Mouse (Mus musculus) lung, postnatal 0 days (tissue): ENCODE results near the gene Pde4c. TPM values are rescaled to one million over a fixed set of nuclear protein-coding genes. Genes with fewer than 3 reads are reported as not detected.

Experiments
- ATAC-seq: fragments of 200-750 bp; cut with Nextera tagmentation; 2 replicates; pipeline ENCODE4 v1.8.0; 2017; ENCODE audit warnings: moderate library complexity
- DNase-seq: peaks from one replicate; pipeline ENCODE4 v3.0.0-alpha.2; 2016; ENCODE audit warnings: low spot score
- H3K27ac ChIP-seq: fragments of 300-500 bp; sonication (generic); 2 replicates; pipeline ENCODE4 v1.5.1; 2014; ENCODE audit warnings: antibody characterized with exemption, mild to moderate bottlenecking, low read length, mixed read lengths
- H3K27me3 ChIP-seq: fragments of 300-500 bp; sonication (generic); replicated peaks from 2 replicates; pipeline ENCODE4 v1.6.1; 2014; ENCODE audit warnings: low read length, mixed read lengths; ENCODE audit not compliant: insufficient read depth
- H3K36me3 ChIP-seq: fragments of 300-500 bp; sonication (generic); 2 replicates; pipeline ENCODE4 v1.6.1; 2014; ENCODE audit warnings: low read length, mixed read lengths; ENCODE audit not compliant: insufficient read depth
- H3K4me1 ChIP-seq: fragments of 300-500 bp; sonication (generic); 2 replicates; pipeline ENCODE4 v1.6.1; 2014; ENCODE audit warnings: antibody characterized with exemption, low read depth, low read length, mixed read lengths; ENCODE audit not compliant: insufficient read depth
- H3K4me2 ChIP-seq: fragments of 300-500 bp; sonication (generic); replicated peaks from 2 replicates; pipeline ENCODE4 v1.6.1; 2014; ENCODE audit warnings: low read depth, mild to moderate bottlenecking, low read length, moderate library complexity, mixed read lengths
- H3K4me3 ChIP-seq: fragments of 300-500 bp; sonication (generic); 2 replicates; pipeline ENCODE4 v1.5.1; 2014; ENCODE audit warnings: low read depth, low read length
- H3K9ac ChIP-seq: fragments of 300-500 bp; sonication (generic); replicated peaks from 2 replicates; pipeline ENCODE4 v1.6.1; 2014; ENCODE audit warnings: low read depth, mild to moderate bottlenecking
- H3K9me3 ChIP-seq: fragments of 300-500 bp; sonication (generic); 2 replicates; pipeline ENCODE4 v1.6.1; 2016; ENCODE audit warnings: low read length, mixed read lengths
- CTCF ChIP-seq: IDR thresholded peaks from 2 replicates; pipeline ENCODE4 v1.5.1; 2016; ENCODE audit warnings: antibody characterized with exemption, mild to moderate bottlenecking
- EP300 ChIP-seq: IDR thresholded peaks from 2 replicates; pipeline ENCODE4 v1.6.1; 2016; ENCODE audit warnings: antibody characterized with exemption, mild to moderate bottlenecking, control low read depth
- WGBS: fragments of 180-500 bp; shearing (Covaris S2); extraction: QIAGEN DNeasy Blood & Tissue Kit; methylation state at CpG from one replicate; pipeline ENCODE4 v1.1.7; 2014; 5-methylcytosine and 5-hydroxymethylcytosine counted together
- polyA plus RNA-seq: library from polyadenylated mRNA; unstranded; fragments of >200 nt; fragmentation: Nextera tagmentation; extraction: Ambion mirVana; gene quantifications from 2 replicates; pipeline ENCODE4 v1.2.1, GENCODE M21; 2015

Pde4c gene
- polyA plus RNA-seq, 1 experiment from 2014 or later, result 2.0 TPM

DNA sequence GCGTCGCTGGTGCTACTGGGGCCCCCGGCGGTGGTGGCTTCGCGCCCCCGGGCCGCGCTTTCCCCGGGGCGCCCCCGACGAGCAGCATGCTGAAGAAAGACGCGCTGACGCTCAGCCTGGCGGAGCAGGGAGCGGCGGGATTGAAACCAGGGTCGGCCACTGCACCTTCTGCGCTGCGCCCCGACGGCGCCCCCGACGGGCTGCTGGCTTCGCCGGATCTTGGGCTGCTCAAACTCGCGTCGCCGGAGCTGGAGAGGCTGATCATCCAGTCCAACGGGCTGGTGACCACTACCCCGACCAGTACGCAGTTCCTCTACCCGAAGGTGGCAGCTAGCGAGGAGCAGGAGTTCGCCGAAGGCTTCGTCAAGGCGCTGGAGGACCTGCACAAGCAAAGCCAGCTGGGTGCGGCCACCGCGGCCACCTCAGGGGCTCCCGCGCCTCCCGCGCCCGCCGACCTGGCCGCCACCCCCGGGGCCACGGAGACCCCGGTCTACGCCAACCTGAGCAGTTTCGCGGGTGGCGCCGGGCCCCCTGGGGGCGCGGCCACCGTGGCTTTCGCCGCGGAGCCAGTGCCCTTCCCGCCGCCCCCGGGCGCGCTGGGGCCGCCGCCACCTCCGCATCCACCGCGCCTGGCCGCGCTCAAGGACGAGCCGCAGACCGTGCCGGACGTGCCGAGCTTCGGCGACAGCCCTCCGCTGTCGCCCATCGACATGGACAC lies 24.2 kb upstream of the Pde4c start:
- DNase-seq, result no peak
- WGBS, result 4% methylated on average over 69 of the region's 89 CpGs
- peak; percentile 44; the same call in 1 of the 2 replicates for TF ChIP-seq CTCF
- TF ChIP-seq EP300, result no peak
- no peaks in the 10 kb centered on the region for H3K9me3 ChIP-seq
- H3K4me2 ChIP-seq, result peak overlapping the region; percentile 64
- peaks cover 32% of the 10 kb centered on the region for H3K4me1 ChIP-seq
- H3K27me3 ChIP-seq, result no peaks in the 10 kb centered on the region
- 0 out of 2 replicates have a peak, but pooled peaks cover 7% of the 10 kb centered on the region for H3K36me3 ChIP-seq
- peak overlapping the region; percentile 99 for H3K27ac ChIP-seq
- peak overlapping the region; percentile 98 for H3K4me3 ChIP-seq
- no peak; the same call in 1 of the 2 replicates for ATAC-seq
- H3K9ac ChIP-seq, result peak overlapping the region; percentile 99

DNA sequence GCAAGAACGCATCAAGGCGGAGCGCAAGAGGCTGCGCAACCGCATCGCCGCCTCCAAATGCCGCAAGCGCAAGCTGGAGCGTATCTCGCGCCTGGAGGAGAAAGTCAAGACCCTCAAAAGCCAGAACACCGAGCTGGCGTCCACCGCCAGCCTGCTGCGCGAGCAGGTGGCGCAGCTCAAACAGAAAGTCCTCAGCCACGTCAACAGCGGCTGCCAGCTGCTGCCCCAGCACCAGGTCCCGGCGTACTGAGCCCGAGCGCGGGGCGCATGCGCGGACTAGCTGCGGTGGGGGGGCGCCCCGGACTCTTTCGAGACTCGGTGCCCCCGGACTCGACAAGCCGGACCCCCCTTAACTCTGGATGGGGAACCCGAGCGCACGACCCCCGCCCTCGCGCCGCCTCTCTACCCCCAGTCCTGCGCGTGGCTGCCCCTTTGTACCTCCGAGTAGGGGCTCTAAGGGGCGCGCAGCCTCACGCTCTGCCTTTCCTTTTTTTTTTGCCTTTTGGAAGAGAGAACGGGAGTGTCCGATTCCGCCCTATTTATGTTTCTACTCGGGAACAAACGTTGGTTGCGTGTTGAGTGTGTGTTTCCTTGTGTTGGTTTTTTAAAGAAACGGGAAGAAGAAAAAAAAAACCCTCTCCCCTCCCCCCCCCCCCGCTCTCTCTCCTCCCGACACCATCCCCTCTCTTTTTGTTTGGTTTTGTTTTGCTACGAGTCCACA lies 23.5 kb upstream of the Pde4c start:
- DNase-seq (peak; percentile 87), ATAC-seq (no peak)
- Histone ChIP-seq H3K9me3 (no peaks in the 10 kb centered on the region), H3K27me3 (no peaks in the 10 kb centered on the region), H3K4me1 (peaks cover 32% of the 10 kb centered on the region), H3K36me3 (0 out of 2 replicates have a peak, but pooled peaks cover 7% of the 10 kb centered on the region), H3K9ac (peak overlapping the region; percentile 99), H3K27ac (peak overlapping the region; percentile 99), H3K4me2 (peak overlapping the region; percentile 64), H3K4me3 (peak overlapping the region; percentile 98)
- under 1% methylated on average over 53 of the region's 59 CpGs for WGBS
- no peak; the same call in 1 of the 2 replicates for TF ChIP-seq CTCF
- TF ChIP-seq EP300, result no peak

DNA sequence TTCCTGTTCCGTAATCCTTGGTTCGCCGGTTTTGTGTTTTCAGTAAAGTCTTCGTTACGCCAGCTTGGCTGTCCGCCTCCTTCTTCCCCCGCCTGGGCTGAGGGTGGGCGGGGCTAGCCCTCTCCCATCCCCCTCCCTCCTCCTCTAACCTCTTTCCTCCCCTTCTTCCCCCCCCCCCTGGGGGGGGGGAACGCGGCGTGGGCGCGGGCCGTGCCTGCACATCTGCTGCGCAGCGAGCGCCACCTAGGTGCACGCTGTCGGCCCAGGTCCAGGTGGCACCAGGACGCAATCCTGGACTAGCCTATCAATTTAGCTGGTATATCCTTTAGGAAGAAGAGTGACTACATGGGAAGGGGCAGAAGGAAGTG lies 23.0 kb upstream of the Pde4c start:
- TF ChIP-seq CTCF (peak; percentile 88), EP300 (peak; percentile 42; the same call in 1 of the 2 replicates)

DNA sequence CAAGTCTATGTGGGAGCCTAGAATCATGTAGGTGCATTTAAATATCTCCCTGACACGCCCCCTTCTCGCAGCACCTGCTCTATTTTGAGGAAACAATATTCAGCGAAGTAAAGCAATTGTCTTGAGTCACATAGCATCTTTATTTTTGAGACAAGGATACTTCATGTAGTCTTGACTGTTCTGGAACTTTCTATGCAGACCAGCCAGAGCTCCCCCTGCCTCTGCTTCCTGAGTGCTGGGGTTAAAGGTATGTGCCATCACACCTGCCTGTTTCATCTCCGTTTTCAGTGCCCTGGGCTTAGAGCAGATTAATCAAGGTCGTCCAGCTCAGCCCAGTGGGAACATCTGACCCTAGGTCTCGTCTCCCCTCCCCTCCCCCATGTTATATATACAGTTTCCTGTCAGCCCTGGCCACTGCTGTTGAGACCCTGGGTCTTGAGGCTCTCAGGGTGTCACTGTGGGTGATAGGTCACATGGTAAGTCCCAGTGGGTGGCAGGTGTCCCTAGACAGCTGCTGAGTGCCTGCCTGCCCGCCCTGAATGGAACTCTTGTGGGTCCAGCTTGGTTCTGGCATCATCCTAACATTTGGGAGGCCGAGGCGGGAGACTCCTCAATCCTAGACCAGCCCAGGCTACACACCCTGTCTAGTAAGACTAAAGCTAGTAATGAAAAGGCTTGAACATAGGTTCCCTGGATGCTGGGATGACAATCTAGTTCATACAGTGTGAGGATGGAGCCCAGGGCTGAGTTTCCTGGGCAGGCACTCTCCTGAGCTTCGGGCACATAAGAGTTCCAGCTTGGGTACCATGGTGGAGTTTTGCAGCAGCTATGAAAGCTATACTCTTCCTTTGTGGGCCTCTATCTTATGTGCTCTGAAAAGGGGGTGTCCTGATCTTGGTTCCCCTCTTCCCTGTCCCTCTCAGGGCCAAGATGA lies 22.2 kb upstream of the Pde4c start:
- no peaks in the 10 kb centered on the region for H3K27me3 ChIP-seq
- no peaks in the 10 kb centered on the region for H3K9me3 ChIP-seq
- peak overlapping the region; percentile 99; the same call in 1 of the 2 replicates for H3K27ac ChIP-seq
- H3K4me2 ChIP-seq, result peak overlapping the region; percentile 64
- peaks cover 22% of the 10 kb centered on the region; the same call in 1 of the 2 replicates for H3K4me1 ChIP-seq
- DNase-seq, result peak; percentile 47
- 54% methylated on average over 10 of the region's 10 CpGs for WGBS
- TF ChIP-seq CTCF (no peak), EP300 (no peak)
- peak overlapping the region; percentile 98 for H3K4me3 ChIP-seq
- no peak for ATAC-seq
- H3K9ac ChIP-seq, result peak overlapping the region; percentile 99; the same call in 1 of the 2 replicates
- H3K36me3 ChIP-seq, result 0 out of 2 replicates have a peak, but pooled peaks cover 7% of the 10 kb centered on the region

More for the DNA sequence above, 23.0 kb upstream of the Pde4c start:
- H3K27me3 ChIP-seq, result no peaks in the 10 kb centered on the region
- 0% methylated on average over 20 of the region's 20 CpGs for WGBS
- DNase-seq (peak; percentile 96), ATAC-seq (peak; percentile 7)
- H3K4me3 ChIP-seq, result peak overlapping the region; percentile 98
- peak overlapping the region; percentile 99; the same call in 1 of the 2 replicates for H3K9ac ChIP-seq
- peak overlapping the region; percentile 64 for H3K4me2 ChIP-seq
- H3K36me3 ChIP-seq, result 0 out of 2 replicates have a peak, but pooled peaks cover 7% of the 10 kb centered on the region
- H3K27ac ChIP-seq, result peak overlapping the region; percentile 99
- peaks cover 28% of the 10 kb centered on the region for H3K4me1 ChIP-seq
- no peaks in the 10 kb centered on the region for H3K9me3 ChIP-seq

DNA sequence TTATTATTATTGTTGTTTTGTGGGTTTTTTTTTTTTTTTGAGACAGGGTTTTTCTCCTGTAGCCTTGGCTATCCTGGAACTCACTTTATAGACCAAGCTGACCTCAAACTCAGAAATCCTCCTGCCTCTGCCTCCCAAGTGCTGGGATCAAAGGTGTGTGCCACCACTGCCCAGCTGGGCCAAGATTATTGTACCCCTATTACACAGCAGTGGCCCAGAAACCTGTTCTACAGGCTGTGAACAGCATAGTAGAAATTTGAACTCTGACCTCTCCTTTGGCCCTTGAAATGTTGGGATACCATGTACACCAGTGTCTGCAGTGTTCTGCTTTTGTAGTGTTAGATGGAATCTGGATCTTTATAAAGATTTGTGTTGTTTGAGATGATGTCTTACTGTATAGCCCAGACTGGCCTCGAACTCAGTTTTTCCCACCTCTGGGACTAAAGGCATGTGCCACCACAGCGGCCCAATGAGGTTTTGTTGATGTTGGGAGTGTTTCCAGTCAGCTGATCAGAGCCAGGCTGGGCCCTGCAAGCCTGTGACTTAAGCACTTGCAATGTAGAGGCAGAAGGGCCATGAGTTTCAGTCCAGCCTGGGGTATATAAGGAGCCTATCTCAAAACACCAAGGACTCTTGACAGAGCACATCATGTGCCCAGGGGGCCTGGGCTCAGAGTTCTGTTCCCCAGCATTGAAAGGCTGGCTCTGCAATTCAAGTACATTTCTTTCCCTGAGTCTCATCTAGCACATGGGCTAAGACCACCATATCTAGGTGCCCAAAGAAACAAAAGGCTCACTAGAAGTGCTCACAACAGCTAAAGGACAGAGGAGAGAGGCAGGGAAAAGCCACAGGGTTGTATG lies 21.3 kb upstream of the Pde4c start:
- Histone ChIP-seq H3K36me3 (0 out of 2 replicates have a peak, but pooled peaks cover 7% of the 10 kb centered on the region), H3K27me3 (no peaks in the 10 kb centered on the region), H3K4me3 (no peak overlapping the region), H3K9me3 (no peaks in the 10 kb centered on the region), H3K27ac (peak overlapping the region; percentile 52), H3K9ac (no peak overlapping the region), H3K4me2 (0 out of 2 replicates have a peak overlapping the region, but pooled peaks have one; percentile 64), H3K4me1 (peaks cover 13% of the 10 kb centered on the region; the same call in 1 of the 2 replicates)
- DNase-seq (peak; percentile 36), ATAC-seq (no peak)
- TF ChIP-seq CTCF (no peak), EP300 (no peak)
- WGBS, result 76% methylated on average over 2 of the region's 2 CpGs
